Mouse (Mus musculus): ENCODE results near the gene Slc9a9. TPM values are rescaled to one million over a fixed set of nuclear protein-coding genes. Genes with fewer than 3 reads are reported as not detected.

The Slc9a9 gene
- polyA plus RNA-seq, 1 experiment from 2014 or later: 5.0 TPM

GRCm38 (mm10) chr9:95180569-95180968 lies 510.9 kb downstream of the Slc9a9 start:
- WGBS: 78% methylated on average over 4 of the region's 4 CpGs
- no peak for DNase-seq
- H3K36me3 ChIP-seq (ENCODE audit: insufficient read depth): no peaks in the 10 kb centered on the region

GRCm38 (mm10) chr9:95181241-95182043 lies 511.7 kb downstream of the Slc9a9 start:
- peak; percentile 61 for DNase-seq

More at GRCm38 (mm10) chr9:95180569-95180968, 510.9 kb downstream of the Slc9a9 start:
- H3K27me3 ChIP-seq (ENCODE audit: insufficient read depth, low read length): no peaks in the 10 kb centered on the region
- no peak overlapping the region for H3K4me2 ChIP-seq
- no peak overlapping the region for H3K9ac ChIP-seq
- TF ChIP-seq CTCF (IDR thresholded peaks at IDR 0.05; ENCODE audit: low read depth): no peak
- H3K4me3 ChIP-seq (ENCODE audit: low read depth, low read length): no peak overlapping the region
- ATAC-seq (ENCODE audit: insufficient read depth): no peak
- no peaks in the 10 kb centered on the region for H3K4me1 ChIP-seq (ENCODE audit: insufficient read depth)
- no peak overlapping the region for H3K27ac ChIP-seq (ENCODE audit: low read depth)
- no peaks in the 10 kb centered on the region for H3K9me3 ChIP-seq (ENCODE audit: low read depth, low read length)

GRCm38 (mm10) chr9:95182272-95182671 lies 512.6 kb downstream of the Slc9a9 start:
- H3K9ac ChIP-seq: no peak overlapping the region
- no peak overlapping the region for H3K27ac ChIP-seq (ENCODE audit: low read depth)
- no peak for TF ChIP-seq CTCF (IDR thresholded peaks at IDR 0.05; ENCODE audit: low read depth)
- ATAC-seq (ENCODE audit: insufficient read depth): no peak
- no peaks in the 10 kb centered on the region for H3K36me3 ChIP-seq (ENCODE audit: insufficient read depth)
- peaks cover 8% of the 10 kb centered on the region for H3K4me1 ChIP-seq (ENCODE audit: insufficient read depth)
- H3K4me3 ChIP-seq (ENCODE audit: low read depth, low read length): no peak overlapping the region
- no peaks in the 10 kb centered on the region for H3K27me3 ChIP-seq (ENCODE audit: insufficient read depth, low read length)
- H3K4me2 ChIP-seq: no peak overlapping the region
- 77% methylated on average over 7 of the region's 7 CpGs for WGBS
- H3K9me3 ChIP-seq (ENCODE audit: low read depth, low read length): no peaks in the 10 kb centered on the region
- DNase-seq: no peak

More at GRCm38 (mm10) chr9:95181241-95182043, 511.7 kb downstream of the Slc9a9 start:
- no peak overlapping the region for H3K4me2 ChIP-seq
- H3K4me3 ChIP-seq (ENCODE audit: low read depth, low read length): no peak overlapping the region
- no peaks in the 10 kb centered on the region for H3K36me3 ChIP-seq (ENCODE audit: insufficient read depth)
- no peaks in the 10 kb centered on the region for H3K4me1 ChIP-seq (ENCODE audit: insufficient read depth)
- TF ChIP-seq CTCF (IDR thresholded peaks at IDR 0.05; ENCODE audit: low read depth): no peak
- no peaks in the 10 kb centered on the region for H3K27me3 ChIP-seq (ENCODE audit: insufficient read depth, low read length)
- WGBS: 49% methylated on average over 13 of the region's 13 CpGs
- peak overlapping the region; percentile 32 for H3K27ac ChIP-seq (ENCODE audit: low read depth)
- no peak overlapping the region for H3K9ac ChIP-seq
- peak; percentile 74 for ATAC-seq (ENCODE audit: insufficient read depth)
- no peaks in the 10 kb centered on the region for H3K9me3 ChIP-seq (ENCODE audit: low read depth, low read length)

- no peaks in the 10 kb centered on the region for H3K9me3 ChIP-seq (ENCODE audit: low read depth, low read length)
- ATAC-seq (ENCODE audit: insufficient read depth) (no peak), DNase-seq (no peak)
- H3K4me3 ChIP-seq (ENCODE audit: low read depth, low read length): no peak overlapping the region
- TF ChIP-seq CTCF (IDR thresholded peaks at IDR 0.05; ENCODE audit: low read depth): no peak
- 65% methylated on average over 5 of the region's 5 CpGs for WGBS
- peaks cover 21% of the 10 kb centered on the region for H3K4me1 ChIP-seq (ENCODE audit: insufficient read depth)
- no peaks in the 10 kb centered on the region for H3K27me3 ChIP-seq (ENCODE audit: insufficient read depth, low read length)
- no peak overlapping the region for H3K9ac ChIP-seq
- H3K36me3 ChIP-seq (ENCODE audit: insufficient read depth): no peaks in the 10 kb centered on the region
- H3K27ac ChIP-seq (ENCODE audit: low read depth): no peak overlapping the region
- H3K4me2 ChIP-seq: no peak overlapping the region
These were observed 514.7 kb downstream of the Slc9a9 start for GRCm38 (mm10) chr9:95184453-95184852.

GRCm38 (mm10) chr9:95185840-95186239 lies 516.1 kb downstream of the Slc9a9 start:
- H3K4me1 ChIP-seq (ENCODE audit: insufficient read depth): peaks cover 22% of the 10 kb centered on the region
- WGBS: 62% methylated on average over 3 of the region's 3 CpGs
- no peak for DNase-seq
- H3K4me2 ChIP-seq: no peak overlapping the region
- no peak overlapping the region for H3K4me3 ChIP-seq (ENCODE audit: low read depth, low read length)
- H3K36me3 ChIP-seq (ENCODE audit: insufficient read depth): no peaks in the 10 kb centered on the region
- H3K9me3 ChIP-seq (ENCODE audit: low read depth, low read length): no peaks in the 10 kb centered on the region
- ATAC-seq (ENCODE audit: insufficient read depth): no peak
- no peaks in the 10 kb centered on the region for H3K27me3 ChIP-seq (ENCODE audit: insufficient read depth, low read length)
- peak overlapping the region; percentile 15; the same call in 1 of the 2 replicates for H3K27ac ChIP-seq (ENCODE audit: low read depth)
- no peak overlapping the region for H3K9ac ChIP-seq
- TF ChIP-seq CTCF (IDR thresholded peaks at IDR 0.05; ENCODE audit: low read depth): no peak

GRCm38 (mm10) chr9:95186386-95187289 lies 516.9 kb downstream of the Slc9a9 start:
- Histone ChIP-seq H3K4me2 (no peak overlapping the region), H3K36me3 (ENCODE audit: insufficient read depth) (no peaks in the 10 kb centered on the region), H3K9me3 (ENCODE audit: low read depth, low read length) (no peaks in the 10 kb centered on the region), H3K27me3 (ENCODE audit: insufficient read depth, low read length) (no peaks in the 10 kb centered on the region), H3K9ac (no peak overlapping the region), H3K27ac (ENCODE audit: low read depth) (peak overlapping the region; percentile 15; the same call in 1 of the 2 replicates), H3K4me1 (ENCODE audit: insufficient read depth) (peaks cover 24% of the 10 kb centered on the region), H3K4me3 (ENCODE audit: low read depth, low read length) (no peak overlapping the region)
- ATAC-seq (ENCODE audit: insufficient read depth) (no peak), DNase-seq (peak; percentile 72)
- WGBS: 38% methylated on average over 15 of the region's 15 CpGs
- TF ChIP-seq CTCF (IDR thresholded peaks at IDR 0.05; ENCODE audit: low read depth): no peak
